Mouse (Mus musculus) kidney, adult 8-10 months (tissue): ENCODE measurements around the gene Gigyf2.

Experiments used
- DNase-seq, 2 experiments: peaks; one replicate each; pipeline ENCODE4 v3.0.0; 2022

Gigyf2 gene

GRCm38 (mm10) chr1:87321071-87321470 is 5.7 kb upstream of the Gigyf2 start:
- DNase-seq = no peak

DNA sequence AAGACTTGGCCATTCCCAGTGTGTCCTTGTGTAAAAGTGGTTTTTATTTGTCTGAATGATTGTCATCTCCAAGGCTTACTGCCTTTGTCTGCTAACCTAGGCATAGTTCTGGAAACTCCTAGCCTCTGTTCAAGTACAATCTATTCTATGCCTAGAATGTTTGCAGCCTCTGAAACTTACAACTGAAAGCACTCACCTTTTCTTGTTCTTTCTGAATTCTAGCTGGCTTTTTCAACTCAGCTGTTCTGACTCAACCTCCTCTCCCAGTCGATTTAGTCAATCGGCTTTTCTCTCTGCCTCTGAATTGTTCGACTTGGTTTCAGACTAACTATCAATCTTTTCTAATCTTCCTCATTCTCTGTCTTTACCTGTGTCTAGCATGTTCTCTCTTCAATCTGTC is 4.0 kb upstream of the Gigyf2 start:
- DNase-seq = no peak

GRCm38 (mm10) chr1:87324649-87325048 is 2.1 kb upstream of the Gigyf2 start:
- no peak for DNase-seq

GRCm38 (mm10) chr1:87327165-87327861 is 515 bp downstream of the Gigyf2 start:
- peak in 1 of 2 experiments; percentile 38 for DNase-seq

DNA sequence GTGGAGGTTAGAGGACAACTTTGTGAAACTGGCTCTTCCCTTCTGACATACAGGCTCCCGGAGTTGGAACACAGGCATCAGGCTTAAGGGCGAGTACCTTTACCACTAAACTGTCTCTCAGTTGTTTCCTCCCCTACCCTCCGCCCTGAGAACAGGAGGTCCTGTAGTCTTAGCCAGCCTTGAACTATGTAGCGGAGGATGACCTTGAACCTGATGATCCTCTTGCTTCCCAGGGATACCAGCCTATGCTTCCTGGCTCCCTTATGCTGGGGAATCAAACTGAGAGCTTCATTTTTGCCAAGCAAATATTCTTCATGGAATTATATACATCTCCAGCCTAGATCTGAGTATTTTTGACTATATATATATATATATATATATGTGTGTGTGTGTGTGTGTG is 5.0 kb downstream of the Gigyf2 start:
- no peak for DNase-seq

GRCm38 (mm10) chr1:87350576-87350975 is 23.8 kb downstream of the Gigyf2 start:
- DNase-seq = no peak

DNA sequence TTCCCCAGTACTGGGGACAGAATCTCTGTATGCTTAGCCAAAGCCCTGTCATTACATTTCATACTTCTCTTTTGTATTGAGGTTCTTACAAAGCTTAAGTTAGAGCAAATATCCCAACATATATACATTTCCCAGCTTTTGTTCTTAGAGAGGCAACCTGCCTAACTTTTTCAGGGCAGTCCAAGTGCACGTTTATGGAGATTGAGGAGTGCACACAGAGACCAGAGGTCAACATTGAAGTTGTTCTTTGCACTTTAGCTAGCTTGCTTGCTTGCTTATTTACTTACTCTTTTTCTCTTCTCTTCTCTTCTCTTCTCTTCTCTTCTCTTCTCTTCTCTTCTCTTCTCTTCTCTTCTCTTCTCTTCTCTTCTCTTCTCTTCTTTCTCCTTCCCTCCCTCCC is 33.5 kb downstream of the Gigyf2 start:
- DNase-seq = peak in 1 of 2 experiments; percentile 33

- peak in 1 of 2 experiments; percentile 21 for DNase-seq
These were observed 51.3 kb downstream of the Gigyf2 start for GRCm38 (mm10) chr1:87378024-87378560.

- peak in 1 of 2 experiments; percentile 16 for DNase-seq
These were observed 53.1 kb downstream of the Gigyf2 start for GRCm38 (mm10) chr1:87379919-87380318.

GRCm38 (mm10) chr1:87381152-87381551 is 54.4 kb downstream of the Gigyf2 start:
- no peak for DNase-seq

DNA sequence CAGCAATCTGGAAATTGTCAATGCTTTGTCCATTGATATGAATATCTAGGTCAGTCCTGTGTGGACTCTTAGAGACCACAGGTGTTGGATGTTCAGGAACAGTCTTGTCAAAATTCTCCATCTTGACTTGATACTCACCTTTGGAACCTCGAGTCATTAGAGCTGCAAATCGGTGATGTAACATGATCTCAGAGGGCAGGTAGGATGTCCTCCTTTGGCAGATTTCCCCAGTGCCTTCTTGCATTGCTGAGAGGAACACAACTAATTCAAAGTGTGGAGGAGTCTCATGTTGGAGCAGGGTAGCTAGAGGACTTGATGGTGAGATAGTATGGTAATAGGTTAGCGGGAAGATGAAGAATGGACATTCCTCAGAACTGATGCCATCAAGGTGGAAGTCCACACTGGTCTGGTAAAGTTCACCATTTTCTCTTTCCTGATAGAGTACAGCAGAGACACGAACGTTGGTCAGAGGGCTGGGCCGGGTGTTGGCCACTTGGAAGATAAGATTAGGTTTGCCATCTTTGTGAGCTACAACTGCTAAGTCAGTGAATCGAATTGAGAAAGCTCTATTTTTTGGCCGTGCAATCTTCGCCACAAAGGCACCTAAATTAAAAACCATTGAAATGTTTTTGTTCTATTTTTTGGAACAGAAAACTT is 59.8 kb downstream of the Gigyf2 start:
- DNase-seq = peak; percentile 26 to 30

- no peak for DNase-seq
These were observed 66.8 kb downstream of the Gigyf2 start for GRCm38 (mm10) chr1:87393444-87394195.

GRCm38 (mm10) chr1:87394594-87394993 is 67.8 kb downstream of the Gigyf2 start, which contains the start of gene Kcnj13:
Kcnj13 (minus strand) TSS chr1:87394729.
- peak in 1 of 2 experiments; percentile 15 for DNase-seq

GRCm38 (mm10) chr1:87396923-87397586 is 70.3 kb downstream of the Gigyf2 start:
- peak; percentile 32 to 61 for DNase-seq

- no peak for DNase-seq
These were observed 77.9 kb downstream of the Gigyf2 start for GRCm38 (mm10) chr1:87404710-87405109.

GRCm38 (mm10) chr1:87406012-87406411 is 79.2 kb downstream of the Gigyf2 start:
- DNase-seq = no peak

DNA sequence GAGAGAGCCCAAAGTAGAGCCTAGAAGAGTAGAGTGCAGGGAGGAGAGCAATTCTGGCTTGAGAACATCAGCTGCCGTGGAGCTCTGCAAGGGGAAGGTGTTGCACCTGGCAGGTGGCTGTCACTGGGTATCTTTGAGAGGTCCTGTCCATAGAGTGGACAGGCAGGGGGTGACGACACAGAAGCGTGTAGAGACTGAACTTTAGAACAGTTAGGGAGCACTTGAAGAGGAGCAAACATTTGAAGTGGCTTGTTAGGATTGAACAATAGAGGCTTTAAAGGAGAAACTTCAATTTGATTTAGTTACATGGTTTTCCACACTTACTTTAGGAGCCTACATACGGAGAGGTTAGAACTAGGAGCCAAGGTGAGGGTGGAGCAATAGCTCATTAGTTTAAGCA is 82.6 kb downstream of the Gigyf2 start:
- no peak for DNase-seq

DNA sequence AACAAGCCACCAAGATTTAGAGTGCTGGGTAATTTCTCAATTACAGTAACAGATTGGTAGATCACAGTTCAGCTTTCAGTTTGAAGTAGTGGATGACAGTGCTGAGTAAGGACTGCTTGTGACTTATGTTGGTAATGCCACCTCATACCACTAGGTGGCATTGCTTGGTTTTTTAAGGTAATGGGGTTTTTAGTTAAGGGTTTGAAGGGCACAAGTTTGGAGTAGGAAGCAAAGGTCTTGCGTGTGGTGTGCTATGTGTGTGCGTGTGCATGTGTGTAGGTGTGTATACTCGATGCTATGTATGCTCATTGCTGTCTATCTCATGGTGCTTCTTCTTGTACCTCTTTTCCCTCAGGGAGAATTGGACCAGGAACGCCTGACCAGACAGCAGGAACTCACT is 91.9 kb downstream of the Gigyf2 start:
- peak in 1 of 2 experiments; percentile 21 for DNase-seq

DNA sequence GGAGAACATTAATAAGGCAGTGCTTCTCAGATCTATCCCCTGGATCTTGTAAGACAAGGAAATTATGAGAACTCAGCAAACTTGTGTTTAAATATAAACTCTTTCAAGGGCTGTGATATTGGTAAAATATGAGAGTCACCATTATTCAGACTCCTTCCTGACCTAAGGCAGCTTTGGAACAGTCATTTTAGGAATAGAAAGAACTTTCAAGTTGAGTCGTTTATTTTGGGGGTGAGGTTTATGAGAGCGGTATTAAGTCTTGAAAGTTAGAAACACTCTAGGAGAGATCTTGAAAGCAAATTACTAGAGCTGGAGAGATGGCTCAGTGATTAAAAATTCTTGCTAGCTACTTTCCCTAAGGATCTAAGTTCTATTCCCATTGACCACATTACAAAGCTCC is 108.3 kb downstream of the Gigyf2 start:
- no peak for DNase-seq

DNA sequence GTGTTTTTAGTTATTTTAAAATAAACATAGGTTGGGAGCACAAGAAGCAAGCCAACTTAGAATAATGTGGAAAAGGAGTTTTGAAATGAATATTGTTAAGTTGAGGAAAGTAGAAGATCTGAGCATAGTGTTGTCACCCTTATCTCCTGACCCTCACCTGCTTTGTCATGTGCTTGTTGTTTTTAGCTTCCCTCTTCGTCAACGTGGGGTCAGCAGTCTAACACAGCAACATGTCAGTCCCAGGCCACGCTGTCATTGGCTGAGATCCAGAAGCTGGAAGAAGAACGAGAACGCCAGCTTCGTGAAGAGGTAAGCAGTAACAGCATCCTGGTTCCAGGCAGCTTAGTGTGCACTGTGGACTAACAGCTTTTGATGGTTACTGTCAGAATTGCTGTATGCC is 109.8 kb downstream of the Gigyf2 start:
- DNase-seq = no peak

GRCm38 (mm10) chr1:87447183-87448104 is 120.6 kb downstream of the Gigyf2 start:
- DNase-seq = peak; percentile 22 to 56

DNA sequence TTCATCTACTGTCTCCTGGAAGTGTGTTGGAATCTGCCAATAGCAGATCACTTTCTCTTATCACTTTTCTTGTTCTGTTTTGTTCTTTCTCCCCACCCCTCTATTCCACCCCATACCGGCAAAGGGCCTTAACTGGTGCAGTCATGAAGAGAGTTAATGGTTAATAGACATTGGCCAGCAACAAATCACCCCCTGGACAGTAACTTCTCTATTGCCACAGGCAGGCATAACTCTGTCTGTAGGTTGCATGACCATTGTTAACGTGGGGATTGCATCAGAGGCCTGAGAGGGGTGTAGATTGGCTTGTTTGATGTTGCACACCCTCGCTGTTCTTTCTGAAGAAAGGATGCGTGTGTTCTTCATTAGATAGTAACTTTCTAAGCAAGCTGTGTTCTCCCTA is 122.6 kb downstream of the Gigyf2 start:
- peak in 1 of 2 experiments; percentile 39 for DNase-seq
